Mouse (Mus musculus): ENCODE measurements around the gene Ndufa6. TPM values are rescaled to one million over a fixed set of nuclear protein-coding genes. Genes with fewer than 3 reads are reported as not detected.
A peak's percentile ranks its signal among the peaks of the same experiment; 100 is the strongest.
"Not testable (repeated sequence)": the region's sequence is repeated elsewhere in the genome, so short reads cannot be mapped to it uniquely, and the experiment has no call there.

The Ndufa6 gene
- 363 and 382 TPM in 2 replicates for polyA plus RNA-seq (2015; fragmentation: Nextera tagmentation; extraction: Ambion mirVana)

DNA sequence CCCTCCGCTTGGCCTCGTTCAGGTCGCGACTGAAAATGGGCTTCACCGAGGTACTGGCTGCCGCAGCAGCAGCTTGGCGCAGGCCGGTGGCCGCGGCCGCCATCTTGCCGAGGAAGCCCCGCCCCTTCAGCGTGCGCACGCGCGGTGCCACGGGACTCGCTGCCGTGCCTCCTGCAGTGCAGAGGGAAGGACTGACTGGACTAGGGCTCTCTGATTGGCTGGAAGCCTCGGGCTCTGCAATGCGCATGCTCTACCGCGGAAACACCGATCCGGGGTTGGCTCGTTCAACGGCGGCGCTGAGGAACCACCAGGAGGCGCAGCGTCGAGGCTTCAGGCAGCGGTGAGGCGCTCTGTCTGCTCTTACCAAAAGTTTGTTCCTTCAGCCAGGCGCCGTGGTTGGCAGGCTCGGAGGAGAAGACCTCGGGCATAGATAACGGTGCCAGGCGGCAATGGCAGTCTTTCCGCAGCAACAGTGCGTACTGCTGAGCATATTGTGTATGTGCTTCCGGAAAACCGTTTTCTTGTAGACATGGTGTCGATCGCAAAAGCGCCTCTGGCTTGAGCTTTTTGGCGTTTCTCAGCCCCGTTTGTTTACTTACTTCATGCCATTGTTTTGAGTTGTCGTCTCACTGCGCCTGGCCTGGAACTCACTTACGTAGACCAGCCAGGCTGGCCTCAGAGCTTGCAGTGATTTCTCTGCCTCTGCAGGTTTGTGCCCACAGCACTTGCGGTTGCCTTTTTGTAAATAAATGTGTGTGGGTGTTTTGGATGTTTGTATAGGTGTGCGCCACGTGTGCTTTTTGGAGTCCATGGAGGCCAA lies at the start of gene Ndufa6:
Ndufa6 (minus strand) TSS at position 197 of the 820 bp plus-strand sequence.
- Histone ChIP-seq H3K9me3 (no peaks in the 10 kb centered on the region), H3K9ac (peak within 1 kb of the TSS; percentile 95), H3K27ac (peak within 1 kb of the TSS; percentile 90), H3K4me3 (peak within 1 kb of the TSS; percentile 85), H3K27me3 (0 out of 2 replicates have a peak, but pooled peaks cover 4% of the 10 kb centered on the region), H3K4me2 (peak within 1 kb of the TSS; percentile 86), H3K36me3 (peaks cover 18% of the 10 kb centered on the region), H3K4me1 (replicated peaks) (peaks cover 32% of the 10 kb centered on the region)
- WGBS, result 2% methylated on average over 57 of the region's 57 CpGs
- ATAC-seq (ENCODE audit: low FRiP score), result peak; percentile 99

GRCm38 (mm10) chr15:82403606-82404005 lies 49.5 kb upstream of the Ndufa6 start:
- H3K4me3 ChIP-seq, result no peak overlapping the region
- no peaks in the 10 kb centered on the region for H3K9me3 ChIP-seq
- ATAC-seq (ENCODE audit: low FRiP score), result no peak
- no peak overlapping the region for H3K27ac ChIP-seq
- no peak overlapping the region for H3K9ac ChIP-seq
- WGBS, result 97% methylated on average over 9 of the region's 9 CpGs
- no peak overlapping the region for H3K4me2 ChIP-seq
- H3K4me1 ChIP-seq (replicated peaks), result no peaks in the 10 kb centered on the region
- H3K27me3 ChIP-seq, result no peaks in the 10 kb centered on the region
- no peaks in the 10 kb centered on the region for H3K36me3 ChIP-seq

DNA sequence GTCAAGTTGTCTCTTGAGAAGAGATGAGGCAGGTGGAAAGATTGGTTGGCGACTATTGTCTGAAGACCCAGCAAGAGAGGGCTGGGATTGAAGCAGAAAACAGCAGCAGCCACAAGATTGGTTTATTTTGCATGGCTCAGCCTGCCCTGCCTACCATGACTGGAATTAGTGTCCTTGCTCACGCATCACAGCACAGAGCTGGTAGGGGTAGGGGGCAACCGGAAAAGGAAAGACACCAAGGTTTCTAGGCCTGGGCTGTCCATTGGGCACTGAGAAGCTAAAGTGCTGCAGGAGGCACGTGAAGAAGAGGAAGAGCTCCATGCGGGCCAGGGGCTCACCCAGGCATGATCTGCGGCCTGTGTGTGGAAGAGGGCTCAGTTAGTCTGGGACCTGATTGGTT lies 48.6 kb upstream of the Ndufa6 start:
- no peak overlapping the region for H3K4me3 ChIP-seq
- no peaks in the 10 kb centered on the region for H3K4me1 ChIP-seq (replicated peaks)
- ATAC-seq (ENCODE audit: low FRiP score), result no peak
- H3K9me3 ChIP-seq, result no peaks in the 10 kb centered on the region
- H3K27ac ChIP-seq, result no peak overlapping the region
- no peaks in the 10 kb centered on the region for H3K27me3 ChIP-seq
- H3K4me2 ChIP-seq, result no peak overlapping the region
- no peak overlapping the region for H3K9ac ChIP-seq
- no peaks in the 10 kb centered on the region for H3K36me3 ChIP-seq
- WGBS, result 84% methylated on average over 6 of the region's 6 CpGs

- Histone ChIP-seq H3K27ac (no peak overlapping the region), H3K27me3 (no peaks in the 10 kb centered on the region), H3K36me3 (no peaks in the 10 kb centered on the region), H3K9ac (no peak overlapping the region), H3K4me3 (no peak overlapping the region), H3K9me3 (no peaks in the 10 kb centered on the region), H3K4me1 (replicated peaks) (no peaks in the 10 kb centered on the region), H3K4me2 (no peak overlapping the region)
- no peak for ATAC-seq (ENCODE audit: low FRiP score)
Measured at GRCm38 (mm10) chr15:82402106-82402505, 48.0 kb upstream of the Ndufa6 start.

DNA sequence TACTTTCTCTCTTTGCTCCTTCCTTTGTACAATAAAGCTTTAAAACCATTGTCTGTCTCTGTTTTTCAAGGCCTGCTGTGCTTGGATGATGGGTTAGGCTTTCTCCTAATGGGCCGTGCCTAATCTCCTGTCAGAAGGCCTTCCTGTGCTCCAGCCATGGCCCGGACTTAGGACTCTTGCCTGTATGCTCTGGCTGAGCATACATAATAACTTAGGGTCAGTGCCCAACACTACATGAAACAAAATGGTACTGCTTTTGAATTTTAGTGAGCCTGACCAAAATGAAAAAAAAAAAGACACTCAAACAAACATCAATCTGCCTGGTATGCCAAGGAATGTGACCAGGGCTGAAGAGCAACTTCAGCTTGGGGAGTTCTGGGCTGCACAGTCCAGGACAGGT lies 47.4 kb upstream of the Ndufa6 start:
- no peaks in the 10 kb centered on the region for H3K36me3 ChIP-seq
- no peak overlapping the region for H3K9ac ChIP-seq
- no peak for ATAC-seq (ENCODE audit: low FRiP score)
- no peaks in the 10 kb centered on the region for H3K9me3 ChIP-seq
- H3K4me3 ChIP-seq, result no peak overlapping the region
- H3K27ac ChIP-seq, result no peak overlapping the region
- H3K4me2 ChIP-seq, result no peak overlapping the region
- WGBS, result 23% methylated on average over 2 of the region's 2 CpGs
- no peaks in the 10 kb centered on the region for H3K27me3 ChIP-seq
- H3K4me1 ChIP-seq (replicated peaks), result no peaks in the 10 kb centered on the region

DNA sequence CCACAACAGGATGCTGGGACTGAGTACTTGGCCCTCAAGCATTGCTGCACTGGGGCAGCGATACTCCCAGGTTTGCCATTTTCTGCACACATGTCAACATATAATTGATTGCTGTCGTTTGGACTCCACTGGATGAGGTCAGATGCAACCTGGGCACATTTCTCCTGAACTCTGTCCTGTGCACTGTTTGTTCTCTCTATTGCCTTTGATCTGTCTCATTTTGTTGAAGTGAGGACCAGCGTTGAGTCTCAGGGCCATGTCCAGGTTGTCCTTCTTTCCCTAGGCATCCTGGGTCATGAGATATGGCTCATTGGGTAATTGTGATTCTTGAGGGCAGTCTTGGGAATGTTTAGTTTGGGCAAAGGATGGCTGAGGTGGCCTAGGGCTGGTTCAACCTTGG lies 41.8 kb upstream of the Ndufa6 start:
- not testable (repeated sequence) for H3K4me1 ChIP-seq (replicated peaks); H3K9me3 ChIP-seq; ATAC-seq (ENCODE audit: low FRiP score); H3K4me2 ChIP-seq; H3K4me3 ChIP-seq; H3K27me3 ChIP-seq; H3K27ac ChIP-seq; H3K36me3 ChIP-seq; H3K9ac ChIP-seq
- 90% methylated on average over 3 of the region's 3 CpGs for WGBS

DNA sequence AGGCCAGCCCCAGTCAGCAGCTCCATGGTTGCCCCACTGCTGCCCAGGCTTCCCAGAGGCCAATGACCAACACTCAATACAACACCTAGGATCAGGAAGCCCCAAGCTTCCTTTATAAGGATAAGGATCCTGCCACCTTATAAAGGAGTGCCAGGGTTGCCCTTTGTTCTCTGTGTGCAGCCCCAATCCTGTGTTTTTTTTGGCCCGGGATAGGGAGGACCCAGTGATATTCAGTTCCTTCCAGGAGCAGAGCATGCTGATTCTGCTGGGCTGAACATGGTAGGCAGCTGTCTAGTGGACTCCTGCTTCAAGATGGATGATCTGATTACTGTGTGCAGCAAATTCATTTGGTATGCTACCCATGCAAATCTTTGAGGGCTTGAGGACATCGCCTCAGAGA lies 39.8 kb upstream of the Ndufa6 start, which contains the start of gene Cyp2d11:
Cyp2d11 (minus strand) TSS at position 101 of the 400 bp plus-strand sequence.
- not testable (repeated sequence) for H3K27me3 ChIP-seq; H3K4me1 ChIP-seq (replicated peaks); ATAC-seq (ENCODE audit: low FRiP score); H3K36me3 ChIP-seq; H3K4me3 ChIP-seq; H3K9ac ChIP-seq; H3K4me2 ChIP-seq; H3K9me3 ChIP-seq; H3K27ac ChIP-seq
- 91% methylated on average over 2 of the region's 2 CpGs for WGBS

DNA sequence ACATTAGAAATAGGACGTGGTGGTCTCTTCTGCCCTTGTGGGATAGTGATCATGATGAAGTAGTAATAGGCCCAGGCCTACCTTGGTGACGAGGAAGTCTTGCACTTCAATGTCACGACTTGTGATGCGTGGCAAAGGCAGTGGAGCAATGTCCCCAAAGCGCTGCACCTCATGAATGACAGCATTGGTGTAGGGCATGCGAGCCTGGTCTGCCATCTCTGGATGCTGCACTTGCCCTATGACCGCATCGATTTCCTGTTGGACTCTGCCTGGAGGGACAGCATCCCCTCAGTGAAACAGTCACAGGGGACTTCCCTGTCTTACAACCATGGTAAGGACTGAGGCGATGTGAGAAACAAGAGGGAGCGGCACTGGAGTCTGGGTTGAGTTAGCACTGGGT lies 35.8 kb upstream of the Ndufa6 start:
- not testable (repeated sequence) for H3K9ac ChIP-seq; H3K4me2 ChIP-seq; H3K36me3 ChIP-seq; H3K27ac ChIP-seq; H3K27me3 ChIP-seq; H3K4me3 ChIP-seq; H3K4me1 ChIP-seq (replicated peaks); ATAC-seq (ENCODE audit: low FRiP score); H3K9me3 ChIP-seq
- WGBS, result 93% methylated on average over 10 of the region's 10 CpGs

DNA sequence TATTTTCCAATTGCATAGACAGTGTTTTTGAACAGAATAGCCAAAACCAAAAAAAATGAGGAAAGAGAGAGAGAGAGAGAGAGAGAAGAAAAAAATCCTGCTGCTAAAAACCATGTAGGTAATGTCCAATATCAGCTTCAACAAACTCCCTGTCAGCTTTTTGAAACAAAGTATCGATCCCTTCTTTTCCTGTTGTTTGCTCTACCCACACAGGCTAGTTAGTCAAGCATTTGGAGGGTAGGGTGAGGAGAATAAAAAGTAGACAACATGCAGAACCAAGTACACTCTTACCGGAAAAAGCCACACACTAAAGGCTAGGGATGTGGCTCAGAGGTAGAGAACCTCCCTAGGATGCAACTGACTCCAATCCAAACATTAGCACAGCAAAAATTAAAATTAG lies 31.6 kb upstream of the Ndufa6 start:
- no peak for ATAC-seq (ENCODE audit: low FRiP score)

DNA sequence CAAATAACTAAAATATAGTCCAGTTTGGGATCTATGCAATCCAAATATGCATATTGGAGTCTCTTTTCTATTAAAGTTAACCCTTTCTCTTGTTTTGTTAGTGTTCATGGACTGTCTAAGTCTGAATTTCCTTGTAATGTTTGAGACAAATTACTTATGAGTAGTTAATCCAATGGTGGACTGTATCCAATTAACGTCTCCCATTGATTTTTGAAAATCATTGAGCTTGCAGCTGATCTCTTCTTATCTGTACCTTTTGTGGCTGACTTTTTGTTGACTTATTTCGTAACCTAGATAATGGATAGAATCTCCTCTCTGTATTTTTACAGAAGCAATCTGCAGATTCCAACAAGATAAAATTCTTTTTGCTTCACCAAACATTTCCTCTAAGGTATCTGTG lies 28.3 kb upstream of the Ndufa6 start:
- H3K9ac ChIP-seq, result no peak overlapping the region
- H3K4me2 ChIP-seq, result no peak overlapping the region
- no peak overlapping the region for H3K27ac ChIP-seq
- H3K4me1 ChIP-seq (replicated peaks), result peaks cover 13% of the 10 kb centered on the region
- no peak overlapping the region for H3K4me3 ChIP-seq
- no peaks in the 10 kb centered on the region for H3K9me3 ChIP-seq
- WGBS, result 93% methylated on average over 2 of the region's 2 CpGs
- H3K27me3 ChIP-seq, result peaks cover 5% of the 10 kb centered on the region; the same call in 1 of the 2 replicates
- H3K36me3 ChIP-seq, result no peaks in the 10 kb centered on the region
- ATAC-seq (ENCODE audit: low FRiP score), result no peak

More for the DNA sequence above, 31.6 kb upstream of the Ndufa6 start:
- Histone ChIP-seq H3K27ac (no peak overlapping the region), H3K36me3 (no peaks in the 10 kb centered on the region), H3K4me1 (replicated peaks) (peaks cover 5% of the 10 kb centered on the region), H3K9me3 (no peaks in the 10 kb centered on the region), H3K4me3 (no peak overlapping the region), H3K4me2 (no peak overlapping the region), H3K27me3 (no peaks in the 10 kb centered on the region), H3K9ac (no peak overlapping the region)
- WGBS, result 89% methylated on average over 2 of the region's 2 CpGs

- ATAC-seq (ENCODE audit: low FRiP score), result no peak
Measured at GRCm38 (mm10) chr15:82380714-82381062, 26.6 kb upstream of the Ndufa6 start.

GRCm38 (mm10) chr15:82379871-82380713 lies 26.0 kb upstream of the Ndufa6 start, which contains the start of gene Cyp2d22:
Gene Cyp2d22 (minus strand): TSS chr15:82380260.
- peaks cover 5% of the 10 kb centered on the region; the same call in 1 of the 2 replicates for H3K27me3 ChIP-seq
- H3K4me1 ChIP-seq (replicated peaks), result peaks cover 22% of the 10 kb centered on the region
- peak within 1 kb of the TSS; percentile 53 for H3K4me2 ChIP-seq
- no peaks in the 10 kb centered on the region for H3K36me3 ChIP-seq
- 0 out of 2 replicates have a peak within 1 kb of the TSS, but pooled peaks have one; percentile 5 for H3K27ac ChIP-seq
- WGBS, result 5% methylated on average over 18 of the region's 24 CpGs
- peak; percentile 73 for ATAC-seq (ENCODE audit: low FRiP score)
- no peaks in the 10 kb centered on the region for H3K9me3 ChIP-seq
- H3K9ac ChIP-seq, result peak within 1 kb of the TSS; percentile 59
- peak within 1 kb of the TSS; percentile 34 for H3K4me3 ChIP-seq

More at GRCm38 (mm10) chr15:82380714-82381062, 26.6 kb upstream of the Ndufa6 start:
- H3K27me3 ChIP-seq, result peaks cover 5% of the 10 kb centered on the region; the same call in 1 of the 2 replicates
- peak overlapping the region; percentile 59; the same call in 1 of the 2 replicates for H3K9ac ChIP-seq
- H3K4me3 ChIP-seq, result peak overlapping the region; percentile 31
- 35% methylated on average over 7 of the region's 7 CpGs for WGBS
- H3K36me3 ChIP-seq, result no peaks in the 10 kb centered on the region
- H3K27ac ChIP-seq, result 0 out of 2 replicates have a peak overlapping the region, but pooled peaks have one; percentile 5
- no peaks in the 10 kb centered on the region for H3K9me3 ChIP-seq
- peaks cover 21% of the 10 kb centered on the region for H3K4me1 ChIP-seq (replicated peaks)
- H3K4me2 ChIP-seq, result peak overlapping the region; percentile 53

All from hindbrain, embryonic 13.5 days (tissue).